In genomic region chr1:54614963-54615362, GRCm38 (mm10) we compare ENCODE assay signal across 18 mouse cellular contexts. TPM values are rescaled to one million over a fixed set of nuclear protein-coding genes. Genes with fewer than 3 reads are reported as not detected.
DNase-seq lines count a peak whose midpoint lies in the region; ATAC-seq and TF ChIP-seq lines count a peak whose summit lies in the region.
"Had no signal": no experiment of that assay in that cellular context is flagged by ENCODE, and none has a peak within 500 bp of the region (broad histone marks: within the 10 kb centered on the region; RNA-seq: fewer than 3 reads in every experiment).

No protein-coding gene starts in this region.

- H3K4me3 ChIP-seq in liver, adult 2 months (ENCODE audit: insufficient read depth, low read depth, low read length), result no peak overlapping the region
- H3K4me3 ChIP-seq in liver, embryonic 11.5 days (ENCODE audit: low read depth, low read length), result no peak overlapping the region
- H3K4me3 ChIP-seq in gastrocnemius, adult 2 months, result no peak overlapping the region
- no peak overlapping the region for H3K4me3 ChIP-seq in intestine, embryonic 15.5 days (replicated peaks)
- H3K4me3 ChIP-seq: forebrain, embryonic 15.5 days; lung, embryonic 15.5 days; midbrain, embryonic 10.5 days; neural tube, embryonic 13.5 days had no signal

- H3K4me1 ChIP-seq in liver, adult 2 months (ENCODE audit: control insufficient read depth, insufficient read depth, low read length), result peaks cover 5% of the 10 kb centered on the region
- H3K4me1 ChIP-seq in liver, embryonic 11.5 days (replicated peaks; ENCODE audit: control insufficient read depth, insufficient read depth, low read length), result no peaks in the 10 kb centered on the region
- no peaks in the 10 kb centered on the region for H3K4me1 ChIP-seq in intestine, embryonic 15.5 days (replicated peaks)
- H3K4me1 ChIP-seq: forebrain, embryonic 15.5 days; midbrain, embryonic 10.5 days; neural tube, embryonic 13.5 days had no signal

- no peak for TF ChIP-seq POLR2A in liver, adult 2 months (IDR thresholded peaks at IDR 0.05; ENCODE audit: extremely low read depth, insufficient read depth, low read length)

- H3K36me3 ChIP-seq in liver, adult 2 months (ENCODE audit: control insufficient read depth, insufficient read depth, low read length), result no peaks in the 10 kb centered on the region
- no peaks in the 10 kb centered on the region for H3K36me3 ChIP-seq in liver, embryonic 11.5 days (ENCODE audit: control insufficient read depth, insufficient read depth, low read length)
- no peaks in the 10 kb centered on the region for H3K36me3 ChIP-seq in intestine, embryonic 15.5 days
- H3K36me3 ChIP-seq: forebrain, embryonic 15.5 days; lung, embryonic 15.5 days; midbrain, embryonic 10.5 days; neural tube, embryonic 13.5 days had no signal

- peak; percentile 52 for DNase-seq in adrenal gland, postnatal 14 days
- no peak for DNase-seq in adrenal gland, adult 8-10 months
- DNase-seq in liver, adult 2 months (ENCODE audit: extremely low read depth, low read depth, low spot score), result peak; percentile 92
- DNase-seq in liver, embryonic 11.5 days (ENCODE audit: low spot score), result no peak
- DNase-seq in gastrocnemius, adult 2 months, result peak; percentile 34
- peak; percentile 15 for DNase-seq in lung, postnatal 25 days (ENCODE audit: low spot score)
- no peak for DNase-seq in urinary bladder, postnatal 14 days (ENCODE audit: low spot score)
- DNase-seq: cerebellum, adult 18-20 months; cerebellum, postnatal 36 days; heart, postnatal 14 days; kidney, adult 9 months; layer of hippocampus, postnatal 36 days; liver had no signal

- intact Hi-C loops in gastrocnemius, adult 2 months (cut with DNase I), result no loop called here

- ATAC-seq in liver, embryonic 11.5 days (replicated peaks; ENCODE audit: low FRiP score), result no peak
- ATAC-seq in intestine, embryonic 15.5 days, result no peak
- ATAC-seq: forebrain, embryonic 15.5 days had no signal

- no peak overlapping the region for H3K9ac ChIP-seq in liver, adult 2 months (ENCODE audit: low read depth, low read length)
- no peak overlapping the region for H3K9ac ChIP-seq in liver, embryonic 11.5 days (ENCODE audit: low read depth, low read length)
- no peak overlapping the region for H3K9ac ChIP-seq in intestine, embryonic 15.5 days
- H3K9ac ChIP-seq: forebrain, embryonic 15.5 days; lung, embryonic 15.5 days; neural tube, embryonic 13.5 days had no signal

- H3K27me3 ChIP-seq in liver, adult 2 months (ENCODE audit: control insufficient read depth, insufficient read depth, low read length), result no peaks in the 10 kb centered on the region
- H3K27me3 ChIP-seq in liver, embryonic 11.5 days (replicated peaks; ENCODE audit: control insufficient read depth, insufficient read depth, low read length), result no peaks in the 10 kb centered on the region
- no peaks in the 10 kb centered on the region for H3K27me3 ChIP-seq in intestine, embryonic 15.5 days (replicated peaks)
- H3K27me3 ChIP-seq: forebrain, embryonic 15.5 days; lung, embryonic 15.5 days; neural tube, embryonic 13.5 days had no signal

- TF ChIP-seq CTCF in liver, adult 2 months (IDR thresholded peaks at IDR 0.05; ENCODE audit: low read depth, low read length), result no peak
- TF ChIP-seq CTCF in gastrocnemius, adult 2 months (IDR thresholded peaks at IDR 0.05), result no peak

- H3K4me2 ChIP-seq in liver, embryonic 11.5 days, result no peak overlapping the region
- H3K4me2 ChIP-seq in intestine, embryonic 15.5 days (replicated peaks), result no peak overlapping the region
- H3K4me2 ChIP-seq: forebrain, embryonic 15.5 days; lung, embryonic 15.5 days; neural tube, embryonic 13.5 days had no signal

- 25% methylated on average over 6 of the region's 6 CpGs for WGBS in liver, adult 2 months
- 87% methylated on average over 6 of the region's 6 CpGs for WGBS in liver, embryonic 11.5 days
- 86% methylated on average over 6 of the region's 6 CpGs for WGBS in intestine, embryonic 15.5 days

- H3K27ac ChIP-seq in liver, adult 2 months (replicated peaks; ENCODE audit: insufficient read depth, low read depth, low read length), result peak overlapping the region; percentile 76
- no peak overlapping the region for H3K27ac ChIP-seq in liver, embryonic 11.5 days (ENCODE audit: low read depth, low read length)
- no peak overlapping the region for H3K27ac ChIP-seq in gastrocnemius, adult 2 months
- no peak overlapping the region for H3K27ac ChIP-seq in intestine, embryonic 15.5 days
- H3K27ac ChIP-seq: forebrain, embryonic 15.5 days; lung, embryonic 15.5 days; midbrain, embryonic 10.5 days; neural tube, embryonic 13.5 days had no signal

- no peaks in the 10 kb centered on the region for H3K9me3 ChIP-seq in liver, embryonic 11.5 days (ENCODE audit: control insufficient read depth, low read length)
- H3K9me3 ChIP-seq in intestine, embryonic 15.5 days, result no peaks in the 10 kb centered on the region
- H3K9me3 ChIP-seq: forebrain, embryonic 15.5 days; lung, embryonic 15.5 days; midbrain, embryonic 10.5 days; neural tube, embryonic 13.5 days had no signal

- no peaks in the 10 kb centered on the region for H3K79me2 ChIP-seq in liver, adult 2 months (ENCODE audit: control insufficient read depth, insufficient read depth, low read length)

RNA-seq across cellular contexts. Expression of gene Pgap1, which starts 57.5 kb away (rescaled TPM):
- total RNA-seq in adrenal gland, postnatal 14 days (2021), result 5.4 and 10.2 TPM in 2 replicates
- 10 to 100 TPM in 1 of 4 experiments, 1 to 10 TPM in 3; 5.1 to 10.8 (median 5.9) TPM for total RNA-seq in adrenal gland, adult 8-10 months (2022)
- total RNA-seq in liver, adult 2 months (2014; rRNA removed), result 11.7 and 15.0 TPM in 2 replicates
- polyA plus RNA-seq in liver, adult 2 months (2012; rRNA removed), result 1.5 and 1.6 TPM in 2 replicates
- 2.5 and 2.8 TPM in 2 replicates for polyA plus RNA-seq in liver, embryonic 11.5 days (2014; fragmentation: Nextera tagmentation; extraction: Ambion mirVana)
- 1 to 10 TPM; 2.5 to 3.3 TPM for total RNA-seq in gastrocnemius, adult 2 months (2021)
- polyA plus RNA-seq in intestine, embryonic 15.5 days (2015; fragmentation: Nextera tagmentation; extraction: Ambion mirVana), result 9.2 and 9.4 TPM in 2 replicates

Comparison
In these comparisons a context has a peak if more than half of its experiments do, and no peak if none do; other contexts are left out.
1. DNase-seq: peak in adrenal gland, postnatal 14 days (single experiment), liver, adult 2 months (single experiment), gastrocnemius, adult 2 months (single experiment) and lung, postnatal 25 days (single experiment); none in adrenal gland, adult 8-10 months (single experiment), liver, embryonic 11.5 days (single experiment) and urinary bladder, postnatal 14 days (single experiment).